Mouse (Mus musculus) MEL (cell line): ENCODE results near the gene Top2a. TPM values are rescaled to one million over a fixed set of nuclear protein-coding genes. Genes with fewer than 3 reads are reported as not detected.

Experiments
- DNase-seq: peaks from one replicate; pipeline ENCODE4 v3.0.0; 2011; ENCODE audit warnings: low read depth, low spot score
- H3K27ac ChIP-seq: 2 replicates; pipeline ENCODE4 v1.5.1; 2012; ENCODE audit warnings: low read depth, mild to moderate bottlenecking, control low read depth, low read length, moderate library complexity; ENCODE audit not compliant: control insufficient read depth
- H3K27me3 ChIP-seq, 2 experiments: fragments of 150-350 bp in 1 of 2; sonication (generic) in 1 of 2; 2 replicates each; pipeline ENCODE4 v1.6.1; 2012; ENCODE audit warnings: low read length in 2 of 2, mild to moderate bottlenecking in 2 of 2, improper control_type of control experiment in 1 of 2, moderate library complexity in 1 of 2; ENCODE audit not compliant: insufficient read depth in 2 of 2, control insufficient read depth in 1 of 2
- H3K36me3 ChIP-seq, 2 experiments: 2 replicates each; pipeline ENCODE4 v1.6.1; 2012 to 2014; ENCODE audit warnings: low read length in 2 of 2, improper control_type of control experiment in 1 of 2, inconsistent platforms in 1 of 2, mild to moderate bottlenecking in 1 of 2; ENCODE audit not compliant: insufficient read depth in 2 of 2, control insufficient read depth in 1 of 2
- H3K4me1 ChIP-seq, 2 experiments: fragments of 150-350 bp in 1 of 2; sonication (generic) in 1 of 2; 2 replicates each; pipeline ENCODE4 v1.6.1; 2012; ENCODE audit warnings: low read length in 2 of 2, improper control_type of control experiment in 1 of 2, mild to moderate bottlenecking in 1 of 2; ENCODE audit not compliant: insufficient read depth in 2 of 2, control insufficient read depth in 1 of 2
- H3K4me3 ChIP-seq, 2 experiments: fragments of 150-350 bp in 1 of 2; sonication (generic) in 1 of 2; 2 replicates each; pipeline ENCODE4 v1.5.1; 2012; ENCODE audit warnings: low read depth in 2 of 2, low read length in 2 of 2, mild to moderate bottlenecking in 2 of 2, moderate library complexity in 2 of 2, control low read depth in 1 of 2, improper control_type of control experiment in 1 of 2; ENCODE audit not compliant: control insufficient read depth in 1 of 2, insufficient read depth in 1 of 2
- H3K79me2 ChIP-seq: 2 replicates; pipeline ENCODE4 v1.6.1; 2012; ENCODE audit warnings: mild to moderate bottlenecking, low read length, moderate library complexity; ENCODE audit not compliant: control insufficient read depth, poor library complexity, insufficient read depth
- H3K9ac ChIP-seq: 2 replicates; pipeline ENCODE4 v1.6.1; 2012; ENCODE audit warnings: low read depth, mild to moderate bottlenecking, control low read depth, low read length, moderate library complexity; ENCODE audit not compliant: control insufficient read depth, poor library complexity, severe bottlenecking
- H3K9me3 ChIP-seq: fragments of 150-350 bp; sonication (generic); replicated peaks from 2 replicates; pipeline ENCODE4 v1.6.1; 2012; ENCODE audit warnings: mild to moderate bottlenecking, low read length, improper control_type of control experiment, moderate library complexity; ENCODE audit not compliant: insufficient read depth
- BHLHE40 ChIP-seq: IDR thresholded peaks from 2 replicates; pipeline ENCODE4 v1.6.1; 2012; ENCODE audit warnings: low read depth, mild to moderate bottlenecking, inconsistent platforms, low read length, improper control_type of control experiment, borderline replicate concordance
- CHD1 ChIP-seq: IDR thresholded peaks from 2 replicates; pipeline ENCODE4 v1.6.1; 2012; ENCODE audit warnings: low read depth, mild to moderate bottlenecking, inconsistent platforms, low read length, improper control_type of control experiment
- CHD2 ChIP-seq: IDR thresholded peaks from 2 replicates; pipeline ENCODE4 v1.6.1; 2011; ENCODE audit warnings: low read length, improper control_type of control experiment
- CTCF ChIP-seq, 3 experiments: IDR thresholded peaks in 2 of 3; conservative IDR thresholded peaks in 1 of 3; 2 replicates each; pipeline ENCODE4 v1.5.1; 2011 to 2012; ENCODE audit warnings: low read length in 3 of 3, low read depth in 2 of 3, mild to moderate bottlenecking in 2 of 3, improper control_type of control experiment in 1 of 3, inconsistent platforms in 1 of 3, mixed read lengths in 1 of 3, moderate library complexity in 1 of 3; ENCODE audit not compliant: control insufficient read depth in 1 of 3, insufficient read depth in 1 of 3, poor library complexity in 1 of 3, severe bottlenecking in 1 of 3
- E2F4 ChIP-seq: IDR thresholded peaks from 2 replicates; pipeline ENCODE4 v1.6.1; 2011; ENCODE audit warnings: low read depth, low read length, improper control_type of control experiment, borderline replicate concordance
- ELF1 ChIP-seq: IDR thresholded peaks from 2 replicates; pipeline ENCODE4 v1.6.1; 2014; ENCODE audit warnings: low read depth, mild to moderate bottlenecking, inconsistent platforms, low read length, improper control_type of control experiment, moderate library complexity
- EP300 ChIP-seq, 2 experiments: IDR thresholded peaks; 2 replicates each; pipeline ENCODE4 v1.6.1; 2011; ENCODE audit warnings: improper control_type of control experiment in 2 of 2, low read length in 2 of 2, low read depth in 1 of 2, mild to moderate bottlenecking in 1 of 2
- ETS1 ChIP-seq: IDR thresholded peaks from 2 replicates; pipeline ENCODE4 v1.6.1; 2012; ENCODE audit warnings: low read depth, mild to moderate bottlenecking, inconsistent platforms, low read length, improper control_type of control experiment, moderate library complexity
- GABPA ChIP-seq: IDR thresholded peaks from 2 replicates; pipeline ENCODE4 v1.6.1; 2012; ENCODE audit warnings: low read depth, mild to moderate bottlenecking, inconsistent platforms, low read length, improper control_type of control experiment, moderate library complexity
- GATA1 ChIP-seq: IDR thresholded peaks from 2 replicates; pipeline ENCODE4 v1.6.1; 2011; ENCODE audit warnings: low read depth, low read length, improper control_type of control experiment
- HCFC1 ChIP-seq: IDR thresholded peaks from 2 replicates; pipeline ENCODE4 v1.6.1; 2012; ENCODE audit warnings: low read depth, mild to moderate bottlenecking, inconsistent platforms, low read length, improper control_type of control experiment, moderate library complexity
- JUND ChIP-seq: IDR thresholded peaks from 2 replicates; pipeline ENCODE4 v1.6.1; 2011; ENCODE audit warnings: low read depth, mild to moderate bottlenecking, improper control_type of control experiment, low read length
- KAT2A ChIP-seq: conservative IDR thresholded peaks from 2 replicates; pipeline ENCODE4 v1.6.1; 2012; ENCODE audit warnings: low read depth, low read length, improper control_type of control experiment, inconsistent platforms
- MAX ChIP-seq: IDR thresholded peaks from 2 replicates; pipeline ENCODE4 v1.6.1; 2011; ENCODE audit warnings: low read length, improper control_type of control experiment
- MXI1 ChIP-seq: IDR thresholded peaks from 2 replicates; pipeline ENCODE4 v1.6.1; 2011; ENCODE audit warnings: mild to moderate bottlenecking, low read depth, low read length, improper control_type of control experiment
- MYB ChIP-seq: IDR thresholded peaks from 2 replicates; pipeline ENCODE4 v1.6.1; 2011; ENCODE audit warnings: mild to moderate bottlenecking, low read depth, low read length, improper control_type of control experiment
- MYC ChIP-seq: IDR thresholded peaks from 2 replicates; pipeline ENCODE4 v1.6.1; 2011; ENCODE audit warnings: low read depth, mild to moderate bottlenecking, low read length, improper control_type of control experiment, moderate library complexity
- NELFE ChIP-seq: IDR thresholded peaks from 2 replicates; pipeline ENCODE4 v1.6.1; 2011; ENCODE audit warnings: low read depth, low read length, improper control_type of control experiment
- POLR2A ChIP-seq, 2 experiments: IDR thresholded peaks; 2 replicates each; pipeline ENCODE4 v1.6.1; 2011 to 2012; ENCODE audit warnings: low read length in 2 of 2, mild to moderate bottlenecking in 2 of 2, control low read depth in 1 of 2, improper control_type of control experiment in 1 of 2, low read depth in 1 of 2, moderate library complexity in 1 of 2; ENCODE audit not compliant: control insufficient read depth in 1 of 2, insufficient read depth in 1 of 2, poor library complexity in 1 of 2
- POLR2AphosphoS2 ChIP-seq: IDR thresholded peaks from 2 replicates; pipeline ENCODE4 v1.6.1; 2011; ENCODE audit warnings: low read length, improper control_type of control experiment
- POLR2AphosphoS5 ChIP-seq: IDR thresholded peaks from 2 replicates; pipeline ENCODE4 v1.6.1; 2012; ENCODE audit warnings: low read depth, borderline replicate concordance, mild to moderate bottlenecking, inconsistent platforms, low read length, moderate library complexity, mixed read lengths
- RAD21 ChIP-seq: IDR thresholded peaks from 2 replicates; pipeline ENCODE4 v1.6.1; 2011; ENCODE audit warnings: mild to moderate bottlenecking, low read depth, low read length, improper control_type of control experiment
- TCF12 ChIP-seq: IDR thresholded peaks from 2 replicates; pipeline ENCODE4 v1.6.1; 2014; ENCODE audit warnings: low read depth, mild to moderate bottlenecking, inconsistent platforms, low read length, improper control_type of control experiment, moderate library complexity
- USF2 ChIP-seq, 2 experiments: IDR thresholded peaks; 2 replicates each; pipeline ENCODE4 v1.6.1; 2011 to 2012; ENCODE audit warnings: improper control_type of control experiment in 2 of 2, low read length in 2 of 2, borderline replicate concordance in 1 of 2, inconsistent platforms in 1 of 2, low read depth in 1 of 2, mild to moderate bottlenecking in 1 of 2; ENCODE audit not compliant: insufficient read depth in 1 of 2
- ZC3H11A ChIP-seq: IDR thresholded peaks from 2 replicates; pipeline ENCODE4 v1.6.1; 2012; ENCODE audit warnings: low read depth, mild to moderate bottlenecking, inconsistent platforms, low read length, improper control_type of control experiment
- polyA plus RNA-seq, 2 experiments: library from polyadenylated mRNA; stranded (reverse) in 1 of 2; unstranded in 1 of 2; fragments of >175 nt in 1 of 2; fragments of >200 nt in 1 of 2; gene quantifications; 2 replicates each; pipeline versions ENCODE4 v1.2.1 to v1.2.4; 2012; ENCODE audit warnings: low replicate concordance in 2 of 2, low read depth in 1 of 2; ENCODE audit not compliant: insufficient read length in 2 of 2, insufficient read depth in 1 of 2, missing spikeins in 1 of 2
- total RNA-seq: library from RNA; depleted of rRNA; stranded (reverse); fragments of 300-350 nt; gene quantifications from 2 replicates; pipeline ENCODE4 v1.2.3, GENCODE M21; 2012

The Top2a gene
- total and polyA plus RNA-seq, 3 experiments, result 395 to 643 (median 443) TPM

GRCm38 (mm10) chr11:98983551-98983950, 40.4 kb downstream of the Top2a start:
- peaks cover 0 to under 1% of the 10 kb centered on the region in 2 experiments; a peak in 1 of 4 replicates for H3K36me3 ChIP-seq
- no peaks in the 10 kb centered on the region for H3K9me3 ChIP-seq
- H3K79me2 ChIP-seq, result no peaks in the 10 kb centered on the region
- H3K27me3 ChIP-seq, result no peaks in the 10 kb centered on the region
- H3K27ac ChIP-seq, result no peak overlapping the region
- no peak overlapping the region for H3K4me3 ChIP-seq
- no peak for DNase-seq
- no peaks in the 10 kb centered on the region for H3K4me1 ChIP-seq
- TF ChIP-seq E2F4 (no peak), CHD1 (no peak), CHD2 (no peak), CTCF (IDR thresholded peaks at IDR 0.05 in 2 of 3, conservative IDR thresholded peaks at IDR 0.05 in 1 of 3; ENCODE audit: control insufficient read depth in 1 of 3, insufficient read depth in 1 of 3, low read depth in 2 of 3, low read length in 3 of 3, poor library complexity in 1 of 3, severe bottlenecking in 1 of 3) (no peak)
- H3K9ac ChIP-seq, result no peak overlapping the region

GRCm38 (mm10) chr11:98982773-98983133, 41.2 kb downstream of the Top2a start, which contains the start of gene Gjd3:
Gjd3 (minus strand) TSS chr11:98983016.
- no peak within 1 kb of the TSS for H3K4me3 ChIP-seq
- no peaks in the 10 kb centered on the region for H3K9me3 ChIP-seq
- DNase-seq, result no peak
- no peaks in the 10 kb centered on the region for H3K79me2 ChIP-seq
- no peak within 1 kb of the TSS for H3K27ac ChIP-seq
- no peaks in the 10 kb centered on the region for H3K27me3 ChIP-seq
- no peak within 1 kb of the TSS for H3K9ac ChIP-seq
- TF ChIP-seq EP300 (IDR thresholded peaks at IDR 0.05; ENCODE audit: low read depth in 1 of 2, low read length in 2 of 2), result no peak
- TF ChIP-seq USF2 (IDR thresholded peaks at IDR 0.05; ENCODE audit: borderline replicate concordance in 1 of 2, insufficient read depth in 1 of 2, low read depth in 1 of 2, low read length in 2 of 2), result no peak
- TF ChIP-seq KAT2A, result no peak
- no peak for TF ChIP-seq NELFE
- no peak for TF ChIP-seq GATA1
- no peak for TF ChIP-seq JUND
- H3K36me3 ChIP-seq, result 0 out of 4 replicates have a peak, but pooled peaks cover 0 to 3% of the 10 kb centered on the region in 2 experiments
- peaks cover 0 to 3% of the 10 kb centered on the region in 2 experiments; a peak in 3 of 4 replicates for H3K4me1 ChIP-seq

GRCm38 (mm10) chr11:98981997-98982772, 41.8 kb downstream of the Top2a start:
- Histone ChIP-seq H3K4me3 (no peak overlapping the region), H3K9me3 (no peaks in the 10 kb centered on the region), H3K27me3 (no peaks in the 10 kb centered on the region)
- TF ChIP-seq GABPA, result no peak
- no peak for TF ChIP-seq HCFC1
- no peak for TF ChIP-seq NELFE
- no peak for TF ChIP-seq MYB
- no peak for TF ChIP-seq POLR2A (IDR thresholded peaks at IDR 0.05; ENCODE audit: control insufficient read depth in 1 of 2, insufficient read depth in 1 of 2, low read depth in 1 of 2, low read length in 2 of 2, poor library complexity in 1 of 2)
- no peak for TF ChIP-seq POLR2AphosphoS5
- no peak for TF ChIP-seq MAX
- TF ChIP-seq MYC, result no peak
- TF ChIP-seq ELF1, result no peak
- no peak for TF ChIP-seq CTCF (IDR thresholded peaks at IDR 0.05 in 2 of 3, conservative IDR thresholded peaks at IDR 0.05 in 1 of 3; ENCODE audit: control insufficient read depth in 1 of 3, insufficient read depth in 1 of 3, low read depth in 2 of 3, low read length in 3 of 3, poor library complexity in 1 of 3, severe bottlenecking in 1 of 3)
- TF ChIP-seq MXI1, result no peak
- no peak for TF ChIP-seq ZC3H11A
- TF ChIP-seq ETS1, result no peak
- no peak for TF ChIP-seq BHLHE40
- no peak for TF ChIP-seq RAD21
- no peak for TF ChIP-seq POLR2AphosphoS2
- no peak for TF ChIP-seq E2F4
- TF ChIP-seq TCF12, result no peak

More at GRCm38 (mm10) chr11:98981997-98982772, 41.8 kb downstream of the Top2a start:
- H3K27ac ChIP-seq, result no peak overlapping the region
- H3K79me2 ChIP-seq, result no peaks in the 10 kb centered on the region
- H3K4me1 ChIP-seq, result peaks cover 0 to 6% of the 10 kb centered on the region in 2 experiments; a peak in 3 of 4 replicates
- H3K36me3 ChIP-seq, result 0 out of 4 replicates have a peak, but pooled peaks cover 0 to 3% of the 10 kb centered on the region in 2 experiments
- H3K9ac ChIP-seq, result no peak overlapping the region
- DNase-seq, result no peak
